Mouse (Mus musculus) hindbrain, embryonic 12.5 days (tissue): ENCODE data around the gene B3galt6. TPM values are rescaled to one million over a fixed set of nuclear protein-coding genes. Genes with fewer than 3 reads are reported as not detected.

ENCODE experiments used
- ATAC-seq: fragments of 200-750 bp; cut with Nextera tagmentation; 2 replicates; pipeline ENCODE4 v1.8.0; 2017; ENCODE audit warnings: moderate TSS enrichment; ENCODE audit not compliant: low FRiP score
- H3K27ac ChIP-seq: fragments of 300-500 bp; sonication (generic); 2 replicates; pipeline ENCODE4 v1.5.1; 2016; ENCODE audit warnings: mild to moderate bottlenecking
- H3K27me3 ChIP-seq: fragments of 300-500 bp; sonication (generic); 2 replicates; pipeline ENCODE4 v1.6.1; 2016; ENCODE audit warnings: mild to moderate bottlenecking
- H3K36me3 ChIP-seq: fragments of 300-500 bp; sonication (generic); 2 replicates; pipeline ENCODE4 v1.6.1; 2016; ENCODE audit warnings: mild to moderate bottlenecking
- H3K4me1 ChIP-seq: fragments of 300-500 bp; sonication (generic); 2 replicates; pipeline ENCODE4 v1.6.1; 2016
- H3K4me2 ChIP-seq: fragments of 300-500 bp; sonication (generic); replicated peaks from 2 replicates; pipeline ENCODE4 v1.6.1; 2016; ENCODE audit warnings: mild to moderate bottlenecking
- H3K4me3 ChIP-seq: fragments of 300-500 bp; sonication (generic); 2 replicates; pipeline ENCODE4 v1.5.1; 2016; ENCODE audit warnings: mild to moderate bottlenecking
- H3K9ac ChIP-seq: fragments of 300-500 bp; sonication (generic); 2 replicates; pipeline ENCODE4 v1.6.1; 2016; ENCODE audit warnings: mild to moderate bottlenecking, moderate library complexity
- H3K9me3 ChIP-seq: fragments of 300-500 bp; sonication (generic); replicated peaks from 2 replicates; pipeline ENCODE4 v1.6.1; 2016; ENCODE audit warnings: mild to moderate bottlenecking
- WGBS: fragments of 180-500 bp; shearing (Covaris S2); methylation state at CpG from one replicate; pipeline ENCODE4 v1.1.7; 2016; 5-methylcytosine and 5-hydroxymethylcytosine counted together
- polyA plus RNA-seq: library from polyadenylated mRNA; unstranded; fragments of >200 nt; fragmentation: Nextera tagmentation; extraction: Ambion mirVana; gene quantifications from 2 replicates; pipeline ENCODE4 v1.2.1, GENCODE M21; 2016

Gene B3galt6
- polyA plus RNA-seq, 1 experiment from 2014 or later: 19.5 TPM

- H3K27ac ChIP-seq: no peak overlapping the region
- H3K4me2 ChIP-seq: no peak overlapping the region
- WGBS: 84% methylated on average over 12 of the region's 12 CpGs
- H3K9me3 ChIP-seq: peaks cover 4% of the 10 kb centered on the region; the same call in 1 of the 2 replicates
- no peak overlapping the region for H3K9ac ChIP-seq
- no peak overlapping the region for H3K4me3 ChIP-seq
- H3K36me3 ChIP-seq: no peaks in the 10 kb centered on the region
- peaks cover 7% of the 10 kb centered on the region; the same call in 1 of the 2 replicates for H3K4me1 ChIP-seq
- no peaks in the 10 kb centered on the region for H3K27me3 ChIP-seq
- no peak for ATAC-seq
Measured at GRCm38 (mm10) chr4:155981436-155982082, 10.9 kb downstream of the B3galt6 start.

GRCm38 (mm10) chr4:155973239-155973638 is 19.2 kb downstream of the B3galt6 start:
- no peak overlapping the region for H3K27ac ChIP-seq
- no peaks in the 10 kb centered on the region for H3K4me1 ChIP-seq
- no peaks in the 10 kb centered on the region for H3K27me3 ChIP-seq

GRCm38 (mm10) chr4:155972651-155973050 is 19.8 kb downstream of the B3galt6 start:
- Histone ChIP-seq H3K4me2 (no peak overlapping the region), H3K4me1 (no peaks in the 10 kb centered on the region), H3K27ac (no peak overlapping the region), H3K9me3 (peaks cover 4% of the 10 kb centered on the region; the same call in 1 of the 2 replicates), H3K4me3 (no peak overlapping the region), H3K27me3 (no peaks in the 10 kb centered on the region), H3K36me3 (no peaks in the 10 kb centered on the region), H3K9ac (no peak overlapping the region)
- WGBS: 66% methylated on average over 6 of the region's 6 CpGs
- no peak for ATAC-seq

More at GRCm38 (mm10) chr4:155973239-155973638, 19.2 kb downstream of the B3galt6 start:
- H3K36me3 ChIP-seq: no peaks in the 10 kb centered on the region
- no peak overlapping the region for H3K4me2 ChIP-seq
- ATAC-seq: no peak
- no peak overlapping the region for H3K9ac ChIP-seq
- H3K4me3 ChIP-seq: no peak overlapping the region
- 86% methylated on average over 2 of the region's 2 CpGs for WGBS
- H3K9me3 ChIP-seq: peaks cover 4% of the 10 kb centered on the region; the same call in 1 of the 2 replicates

GRCm38 (mm10) chr4:155970286-155970685 is 22.2 kb downstream of the B3galt6 start:
- no peak for ATAC-seq
- H3K4me1 ChIP-seq: no peaks in the 10 kb centered on the region
- no peak overlapping the region for H3K4me2 ChIP-seq
- peaks cover 14% of the 10 kb centered on the region for H3K36me3 ChIP-seq
- no peaks in the 10 kb centered on the region for H3K27me3 ChIP-seq
- H3K27ac ChIP-seq: no peak overlapping the region
- no peak overlapping the region for H3K4me3 ChIP-seq
- H3K9ac ChIP-seq: no peak overlapping the region
- 89% methylated on average over 5 of the region's 5 CpGs for WGBS
- no peaks in the 10 kb centered on the region for H3K9me3 ChIP-seq

- peaks cover 24% of the 10 kb centered on the region for H3K36me3 ChIP-seq
- no peak overlapping the region for H3K4me3 ChIP-seq
- 83% methylated on average over 13 of the region's 13 CpGs for WGBS
- H3K9me3 ChIP-seq: no peaks in the 10 kb centered on the region
- no peak overlapping the region for H3K27ac ChIP-seq
- no peaks in the 10 kb centered on the region for H3K4me1 ChIP-seq
- H3K4me2 ChIP-seq: no peak overlapping the region
- no peak overlapping the region for H3K9ac ChIP-seq
- ATAC-seq: no peak
- H3K27me3 ChIP-seq: no peaks in the 10 kb centered on the region
Measured at GRCm38 (mm10) chr4:155969043-155969653, 23.3 kb downstream of the B3galt6 start.

GRCm38 (mm10) chr4:155964396-155964795 is 28.1 kb downstream of the B3galt6 start:
- peaks cover 29% of the 10 kb centered on the region for H3K36me3 ChIP-seq
- ATAC-seq: no peak

GRCm38 (mm10) chr4:155963106-155963505 is 29.3 kb downstream of the B3galt6 start:
- no peaks in the 10 kb centered on the region for H3K27me3 ChIP-seq
- ATAC-seq: no peak
- peaks cover 35% of the 10 kb centered on the region for H3K36me3 ChIP-seq
- peaks cover 19% of the 10 kb centered on the region for H3K4me1 ChIP-seq
- H3K4me2 ChIP-seq: peak overlapping the region; percentile 79
- 58% methylated on average over 7 of the region's 7 CpGs for WGBS
- H3K27ac ChIP-seq: no peak overlapping the region
- peak overlapping the region; percentile 44 for H3K4me3 ChIP-seq
- H3K9me3 ChIP-seq: no peaks in the 10 kb centered on the region
- peak overlapping the region; percentile 71 for H3K9ac ChIP-seq

More at GRCm38 (mm10) chr4:155964396-155964795, 28.1 kb downstream of the B3galt6 start:
- Histone ChIP-seq H3K9me3 (no peaks in the 10 kb centered on the region), H3K4me3 (no peak overlapping the region), H3K4me2 (no peak overlapping the region), H3K27ac (no peak overlapping the region), H3K27me3 (no peaks in the 10 kb centered on the region), H3K4me1 (peaks cover 19% of the 10 kb centered on the region), H3K9ac (no peak overlapping the region)
- 92% methylated on average over 11 of the region's 11 CpGs for WGBS

- H3K4me1 ChIP-seq: peaks cover 19% of the 10 kb centered on the region
- peak within 1 kb of the TSS; percentile 44 for H3K4me3 ChIP-seq
- peak within 1 kb of the TSS; percentile 71 for H3K9ac ChIP-seq
- peak; percentile 71 for ATAC-seq
- WGBS: under 1% methylated on average over 39 of the region's 42 CpGs
- peak within 1 kb of the TSS; percentile 44 for H3K27ac ChIP-seq
- peaks cover 43% of the 10 kb centered on the region for H3K36me3 ChIP-seq
- H3K9me3 ChIP-seq: no peaks in the 10 kb centered on the region
- H3K4me2 ChIP-seq: peak within 1 kb of the TSS; percentile 79
- H3K27me3 ChIP-seq: no peaks in the 10 kb centered on the region
Measured at GRCm38 (mm10) chr4:155962167-155962971, 30.1 kb downstream of the B3galt6 start, which contains the start of gene C1qtnf12. TSS of gene C1qtnf12 (plus strand) at chr4:155962318.

GRCm38 (mm10) chr4:155959275-155959674 is 33.2 kb downstream of the B3galt6 start:
- WGBS: 9% methylated on average over 5 of the region's 5 CpGs
- Histone ChIP-seq H3K9ac (no peak overlapping the region), H3K27ac (no peak overlapping the region), H3K36me3 (peaks cover 46% of the 10 kb centered on the region), H3K4me2 (no peak overlapping the region), H3K4me1 (peaks cover 19% of the 10 kb centered on the region), H3K4me3 (no peak overlapping the region), H3K27me3 (no peaks in the 10 kb centered on the region), H3K9me3 (no peaks in the 10 kb centered on the region)
- peak; percentile 53 for ATAC-seq

GRCm38 (mm10) chr4:155955491-155955890 is 37.0 kb downstream of the B3galt6 start:
- Histone ChIP-seq H3K27ac (no peak overlapping the region), H3K9ac (no peak overlapping the region), H3K4me1 (no peaks in the 10 kb centered on the region), H3K27me3 (no peaks in the 10 kb centered on the region), H3K9me3 (no peaks in the 10 kb centered on the region), H3K4me2 (no peak overlapping the region), H3K4me3 (no peak overlapping the region), H3K36me3 (peaks cover 76% of the 10 kb centered on the region)
- no peak for ATAC-seq
- 97% methylated on average over 6 of the region's 6 CpGs for WGBS

- H3K4me3 ChIP-seq: no peak overlapping the region
- peaks cover 17% of the 10 kb centered on the region for H3K4me1 ChIP-seq
- H3K27ac ChIP-seq: no peak overlapping the region
- H3K9me3 ChIP-seq: no peaks in the 10 kb centered on the region
- no peak overlapping the region for H3K9ac ChIP-seq
- no peak for ATAC-seq
- H3K27me3 ChIP-seq: no peaks in the 10 kb centered on the region
- no peak overlapping the region for H3K4me2 ChIP-seq
- peaks cover 51% of the 10 kb centered on the region for H3K36me3 ChIP-seq
Measured at GRCm38 (mm10) chr4:155947094-155947493, 45.4 kb downstream of the B3galt6 start.

- no peaks in the 10 kb centered on the region; the same call in 1 of the 2 replicates for H3K27me3 ChIP-seq
- no peaks in the 10 kb centered on the region for H3K9me3 ChIP-seq
- peak overlapping the region; percentile 91 for H3K9ac ChIP-seq
- peak overlapping the region; percentile 92 for H3K4me3 ChIP-seq
- H3K4me2 ChIP-seq: peak overlapping the region; percentile 95
- ATAC-seq: peak; percentile 14; the same call in 1 of the 2 replicates
- H3K4me1 ChIP-seq: peaks cover 17% of the 10 kb centered on the region
- WGBS: under 1% methylated on average over 17 of the region's 17 CpGs
- H3K36me3 ChIP-seq: peaks cover 22% of the 10 kb centered on the region
- H3K27ac ChIP-seq: peak overlapping the region; percentile 88; the same call in 1 of the 2 replicates
Measured at GRCm38 (mm10) chr4:155944271-155944670, 48.2 kb downstream of the B3galt6 start.
